Mouse (Mus musculus) monocyte, adult 5-6 weeks (primary cell): Measurements from ENCODE around the gene Mta3. TPM values are rescaled to one million over a fixed set of nuclear protein-coding genes. Genes with fewer than 3 reads are reported as not detected.
A peak's percentile ranks its signal among the peaks of the same experiment; 100 is the strongest.

ENCODE experiments used
- ATAC-seq: fragments of 153-309, 156-312 bp; replicated peaks from 2 replicates; pipeline ENCODE4 v1.8.0; 2017; ENCODE audit warnings: mild to moderate bottlenecking; ENCODE audit not compliant: low TSS enrichment, insufficient number of reproducible peaks, severe bottlenecking, poor library complexity, low FRiP score
- total RNA-seq: library from RNA; stranded (forward); fragments of 200-1000, 200-491, 200-594 nt; gene quantifications from 3 replicates; pipeline ENCODE4 v1.2.3, GENCODE M21; 2017

The Mta3 gene
- total RNA-seq, 1 experiment from 2014 or later, result 75.1 TPM

DNA sequence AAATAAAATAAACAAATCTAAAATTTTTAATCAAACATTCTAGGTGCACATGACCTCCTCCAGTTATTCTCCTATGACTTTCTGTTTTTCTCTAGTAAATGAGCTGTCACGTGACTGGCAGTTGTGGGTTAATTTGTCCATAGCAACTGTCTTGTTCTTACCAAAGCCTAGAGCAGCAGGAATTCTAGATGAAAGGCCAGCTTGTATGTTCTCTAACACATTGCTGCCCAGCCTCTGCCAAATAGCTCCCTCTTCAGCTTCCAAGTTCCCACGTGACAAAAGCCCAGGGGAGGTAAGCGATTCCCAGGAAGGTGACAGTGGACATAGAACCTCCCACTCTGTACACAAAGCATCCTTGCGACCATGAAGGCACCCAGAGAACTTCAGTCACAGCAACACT lies 128.2 kb downstream of the Mta3 start:
- ATAC-seq, result no peak

DNA sequence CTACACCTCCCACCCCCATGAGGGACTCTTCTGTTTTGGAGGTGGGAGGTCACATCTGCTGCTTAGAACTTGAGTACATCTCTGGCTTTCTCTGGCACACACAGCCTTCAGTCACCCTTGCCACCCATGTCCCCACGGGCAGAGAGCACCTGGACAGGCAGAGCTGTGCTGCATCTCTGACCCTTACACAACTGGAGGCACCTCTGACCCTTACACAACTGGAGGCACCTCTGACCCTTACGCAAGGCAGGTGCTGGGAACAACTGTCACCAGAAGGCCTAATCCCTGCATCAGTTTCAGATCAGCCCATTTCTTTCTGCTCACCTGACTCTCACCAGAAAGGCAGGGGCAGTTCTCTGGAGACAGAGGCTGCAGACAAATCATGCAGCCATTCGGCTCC lies 130.1 kb downstream of the Mta3 start:
- no peak for ATAC-seq

DNA sequence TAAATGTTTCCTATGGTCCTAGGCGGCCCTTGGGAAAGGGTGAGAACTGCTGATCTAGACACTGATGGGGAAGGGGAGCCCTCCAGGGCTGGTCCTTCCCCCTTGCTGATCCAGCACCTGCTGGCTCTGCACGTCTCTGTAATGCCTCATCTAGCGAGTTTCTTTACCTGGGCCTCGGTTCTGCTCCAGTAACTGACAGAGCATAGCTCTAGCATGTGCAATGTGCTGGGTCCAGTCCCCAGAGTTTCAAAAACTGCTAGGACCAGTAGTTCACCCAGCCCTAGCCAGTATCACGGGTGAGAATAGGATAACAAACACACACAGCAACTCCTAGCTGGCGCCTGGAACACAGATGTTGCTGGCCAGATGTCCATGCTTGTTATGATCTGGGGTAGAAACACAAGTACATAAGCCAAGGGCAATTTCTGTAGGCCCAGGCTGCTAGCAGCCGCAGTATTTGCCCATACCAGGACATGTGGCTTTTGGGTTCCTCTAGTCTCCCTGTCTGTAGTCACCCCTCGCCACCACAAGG lies 131.8 kb downstream of the Mta3 start:
- ATAC-seq, result no peak

DNA sequence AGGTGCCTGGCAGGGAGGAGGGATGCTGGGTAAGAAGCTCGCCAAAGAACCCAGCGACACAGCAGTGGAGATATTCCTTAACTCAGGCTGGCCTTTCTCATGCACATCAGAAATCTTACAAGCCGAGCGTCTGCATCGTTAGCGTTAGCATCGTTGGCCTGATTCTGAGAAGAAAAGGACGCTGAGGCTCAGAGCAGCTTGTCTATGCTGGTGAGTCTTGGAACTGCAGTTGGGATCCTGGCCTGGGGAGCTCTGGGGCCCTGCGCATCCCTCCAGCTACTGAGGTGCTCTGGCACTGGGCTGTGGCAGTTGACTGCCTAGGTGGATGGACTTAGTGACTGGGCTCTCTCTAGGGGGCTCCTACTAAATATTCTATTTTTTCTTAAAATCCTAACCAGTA lies 133.2 kb downstream of the Mta3 start:
- ATAC-seq, result no peak

DNA sequence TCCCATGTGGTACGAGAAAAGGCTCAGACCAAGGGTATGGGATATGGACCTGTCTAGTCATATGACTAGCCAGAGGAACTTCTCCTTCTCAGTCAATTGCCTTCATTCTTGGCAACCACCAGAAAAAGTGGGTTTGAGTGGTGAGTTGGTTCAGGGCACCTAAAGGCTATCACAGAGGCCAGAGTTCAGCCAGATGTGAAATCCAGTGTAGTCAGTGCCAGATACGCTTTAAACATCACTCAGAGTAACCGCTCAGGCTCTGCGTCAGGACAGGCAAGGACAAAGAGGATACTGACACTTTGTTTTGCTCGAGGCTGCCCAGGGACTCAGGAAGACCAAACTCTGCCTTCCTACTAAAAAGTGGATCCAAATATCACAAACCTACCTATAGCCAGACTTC lies 135.0 kb downstream of the Mta3 start:
- no peak for ATAC-seq

DNA sequence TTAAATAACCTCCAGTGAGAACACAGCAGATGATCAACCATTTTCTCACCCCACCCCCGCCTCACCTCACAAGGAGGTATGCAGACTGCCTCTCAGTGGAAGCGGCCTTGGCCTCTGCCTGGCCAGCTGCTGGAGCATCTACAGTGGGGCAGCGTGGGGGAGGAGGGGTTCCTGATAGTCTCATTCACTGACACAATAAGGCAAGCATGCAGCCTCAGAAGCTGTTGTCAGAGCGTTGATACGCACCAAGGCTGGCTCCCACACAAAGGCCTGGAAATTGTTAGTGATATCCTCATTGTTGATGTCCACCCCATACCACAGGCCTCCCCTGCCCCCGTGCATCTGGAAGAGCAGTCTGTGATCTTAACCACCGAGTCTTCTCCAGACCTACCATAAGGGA lies 137.8 kb downstream of the Mta3 start:
- no peak for ATAC-seq

DNA sequence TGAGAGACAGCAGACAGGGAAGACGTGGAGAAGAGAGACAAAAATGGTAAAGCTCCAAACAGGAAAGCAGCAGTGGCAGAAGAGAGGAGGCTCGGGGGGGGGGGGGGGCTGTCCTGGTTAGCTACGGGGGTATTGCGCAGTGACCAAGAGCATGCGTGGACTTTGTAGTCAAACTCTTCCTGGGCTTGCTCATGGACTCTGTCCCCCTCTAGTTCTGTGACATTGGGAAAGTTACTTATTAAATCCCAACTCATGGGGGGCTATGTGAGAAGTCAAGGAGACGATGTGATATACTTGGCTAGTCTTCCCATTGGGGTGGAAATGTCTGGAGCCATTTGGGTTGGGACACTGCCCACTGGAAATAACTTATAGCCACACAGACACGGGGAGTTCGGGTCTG lies 139.6 kb downstream of the Mta3 start:
- no peak for ATAC-seq

DNA sequence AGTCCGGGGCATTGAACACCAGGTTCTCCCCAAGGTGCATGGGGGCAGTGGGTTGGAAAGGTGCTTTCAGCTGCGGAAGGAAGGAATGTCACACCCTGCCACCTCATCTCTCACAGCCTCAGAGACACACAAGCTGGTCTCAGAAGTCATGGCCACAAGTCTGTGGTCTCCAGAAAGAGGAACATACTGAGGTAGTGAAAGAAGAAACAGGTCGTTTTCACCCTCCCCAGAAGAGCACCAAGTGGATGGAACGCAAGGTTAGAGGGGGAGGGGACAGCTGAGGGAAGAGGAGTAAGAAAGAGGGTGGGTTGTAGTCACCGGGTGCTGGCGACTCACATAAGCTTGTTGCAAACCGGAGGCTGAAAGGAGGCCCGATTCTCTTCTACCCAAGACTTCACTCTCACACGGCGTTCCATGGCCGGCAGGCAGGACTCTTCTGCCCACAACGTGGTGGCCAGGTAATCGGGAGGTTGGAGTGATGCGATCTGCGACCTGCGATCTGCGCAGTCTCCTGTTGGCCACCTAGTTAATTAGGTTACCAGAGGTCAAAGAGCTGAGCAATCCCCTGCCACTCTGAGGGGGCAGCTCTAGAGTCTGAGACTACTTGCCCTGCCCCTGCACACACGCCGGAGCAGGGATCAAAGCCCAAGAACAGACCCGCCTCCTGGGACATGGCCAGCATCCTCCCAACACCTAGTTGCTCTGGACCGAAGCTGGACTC lies 140.5 kb downstream of the Mta3 start:
- ATAC-seq, result peak; percentile 69

DNA sequence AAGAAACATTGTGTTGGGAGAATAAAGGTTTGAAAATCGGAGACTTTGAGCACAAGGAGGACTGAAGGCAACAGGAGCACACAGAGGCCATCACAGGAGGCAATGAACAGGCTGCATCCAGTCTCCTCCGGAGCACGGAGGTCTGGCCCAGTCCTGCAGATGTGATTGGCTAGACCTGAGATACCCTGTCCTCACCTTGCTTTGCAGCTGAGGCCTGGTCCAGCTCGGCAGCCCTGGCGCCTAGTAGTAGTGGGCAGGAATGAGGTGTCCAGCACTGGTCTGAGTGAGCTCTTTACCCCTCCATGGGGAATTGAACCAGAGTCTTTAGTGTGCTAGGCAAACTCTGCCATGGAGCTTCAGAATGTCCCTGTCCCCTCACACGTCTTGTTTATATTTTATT lies 141.1 kb downstream of the Mta3 start:
- no peak for ATAC-seq

DNA sequence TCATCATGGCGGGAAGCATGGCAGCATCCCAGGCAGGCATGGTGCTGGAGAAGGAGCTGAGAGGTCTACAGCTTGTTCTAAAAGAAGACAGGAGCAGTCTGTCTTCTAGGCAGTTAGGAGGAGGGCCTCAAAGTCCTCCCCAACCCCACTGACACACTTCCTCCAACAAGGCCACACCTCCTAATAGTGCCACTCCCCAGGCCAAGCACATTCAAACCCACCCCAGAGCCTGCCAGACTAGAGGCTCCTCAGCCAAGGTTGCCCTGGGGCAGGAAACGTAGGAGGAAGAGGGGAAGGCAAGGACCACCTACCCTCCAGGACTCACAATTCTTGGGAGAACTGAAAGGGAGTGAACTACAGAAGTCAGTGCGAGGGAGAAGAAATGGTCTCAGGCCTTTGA lies 141.9 kb downstream of the Mta3 start, which contains the start of gene Haao:
Gene Haao, minus strand, starts transcription at position 149 of the 400 bp plus-strand sequence.
- ATAC-seq, result 0 out of 2 replicates have a peak, but pooled peaks have one; percentile 11

DNA sequence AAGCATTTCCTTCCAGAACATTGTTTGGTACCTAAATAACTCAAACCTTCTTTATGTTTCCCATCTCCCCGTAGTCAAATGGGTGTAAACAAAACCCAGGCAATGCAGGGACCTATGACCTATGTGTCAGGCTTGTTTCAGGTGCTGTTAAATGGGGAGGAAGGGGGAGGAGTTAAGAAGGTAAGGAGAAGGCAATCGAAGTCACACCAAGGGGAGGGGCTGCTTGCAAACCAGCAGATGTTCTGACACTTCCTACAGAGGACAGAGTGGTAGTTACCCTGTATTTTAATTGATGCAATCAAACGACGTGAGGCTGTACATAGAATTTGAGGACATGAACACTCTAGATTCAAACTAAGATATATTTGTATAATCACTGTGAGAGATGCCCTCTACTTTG lies 142.5 kb downstream of the Mta3 start:
- ATAC-seq, result no peak

DNA sequence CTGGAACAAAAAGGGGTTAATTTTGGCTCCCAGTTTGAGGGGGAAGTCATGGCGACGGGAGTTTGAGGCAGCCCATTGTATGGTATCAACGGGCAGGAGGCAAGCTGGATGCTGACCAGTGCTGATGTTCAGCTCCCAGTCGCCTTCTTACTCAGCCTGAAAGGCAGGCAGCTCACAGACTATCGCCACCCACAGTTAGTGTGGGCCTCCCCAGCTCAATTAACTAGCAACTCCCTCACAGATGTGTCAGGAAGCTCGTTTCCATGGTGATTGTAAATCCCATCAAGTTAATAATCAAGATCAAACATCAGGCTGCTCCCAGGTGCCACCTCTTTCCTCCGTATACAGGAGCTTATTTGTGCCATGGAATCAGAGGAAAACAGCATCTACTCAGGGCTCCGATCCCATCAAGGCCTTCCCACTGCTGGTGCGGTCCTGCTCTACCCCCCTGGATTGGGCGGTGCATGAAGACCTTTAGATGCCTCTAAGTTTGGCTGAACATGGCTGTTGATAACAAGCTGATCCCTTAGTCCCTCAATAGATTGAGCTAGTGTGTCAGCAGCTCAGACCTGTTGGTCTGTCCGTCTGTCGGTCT lies 143.2 kb downstream of the Mta3 start:
- ATAC-seq, result no peak

DNA sequence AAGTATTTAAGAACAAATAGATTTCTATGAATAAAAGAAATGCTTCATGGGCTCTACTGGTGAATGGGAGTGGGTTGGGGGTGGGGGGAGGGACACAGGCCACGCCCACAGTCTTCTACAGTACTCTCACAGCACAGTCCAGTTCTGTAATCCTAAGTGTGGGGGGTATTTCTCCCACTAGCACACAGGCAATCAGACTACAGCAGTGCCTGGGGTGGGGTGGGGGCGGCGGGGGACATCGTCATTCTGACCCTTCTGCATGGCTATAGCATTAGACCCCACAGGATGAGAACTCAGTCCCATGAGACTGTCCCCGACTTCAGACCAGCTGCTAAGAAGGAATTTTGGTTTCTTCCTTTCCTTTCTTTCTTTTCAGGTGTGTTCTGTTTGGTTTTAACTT lies 143.8 kb downstream of the Mta3 start:
- ATAC-seq, result no peak

DNA sequence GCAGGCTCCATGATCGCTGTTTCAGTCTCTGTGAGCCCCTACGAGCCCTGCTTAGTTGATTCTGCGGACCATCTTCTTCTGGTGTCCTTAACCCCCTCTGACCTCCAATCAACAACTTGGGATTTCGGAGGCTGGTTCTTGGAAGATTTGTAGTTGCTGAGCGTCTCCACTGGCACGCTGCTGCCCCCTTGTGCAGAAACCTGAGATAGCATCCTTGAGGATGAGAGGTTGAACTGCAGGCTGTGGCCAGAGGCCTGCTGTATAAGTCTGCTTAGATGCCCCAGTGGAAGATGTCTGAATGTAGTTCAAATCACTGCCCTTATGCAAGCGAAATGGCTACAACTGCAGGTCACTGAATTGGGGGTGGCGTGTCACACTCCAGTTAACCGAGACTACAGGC lies 144.5 kb downstream of the Mta3 start:
- peak; percentile 28; the same call in 1 of the 2 replicates for ATAC-seq

DNA sequence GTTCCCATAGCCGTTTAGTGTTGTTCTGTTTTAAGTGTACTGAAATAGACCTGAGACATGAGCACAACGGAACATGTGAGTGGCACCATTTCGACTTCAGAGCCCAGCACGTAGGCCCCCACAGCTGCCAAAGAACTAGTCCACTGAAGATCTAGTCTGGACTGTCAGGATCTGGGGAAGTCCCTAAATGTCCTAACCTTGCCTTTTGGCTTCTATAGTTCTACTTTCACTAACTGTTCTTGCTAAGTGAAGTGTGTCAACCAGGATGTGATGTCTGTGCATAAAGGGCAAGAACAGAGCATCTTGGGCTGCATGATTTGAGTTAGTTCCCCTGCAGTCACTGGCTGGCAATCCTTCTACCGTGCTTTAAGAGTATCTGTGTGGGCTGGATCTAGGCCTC lies 144.9 kb downstream of the Mta3 start:
- ATAC-seq, result peak; percentile 15; the same call in 1 of the 2 replicates

DNA sequence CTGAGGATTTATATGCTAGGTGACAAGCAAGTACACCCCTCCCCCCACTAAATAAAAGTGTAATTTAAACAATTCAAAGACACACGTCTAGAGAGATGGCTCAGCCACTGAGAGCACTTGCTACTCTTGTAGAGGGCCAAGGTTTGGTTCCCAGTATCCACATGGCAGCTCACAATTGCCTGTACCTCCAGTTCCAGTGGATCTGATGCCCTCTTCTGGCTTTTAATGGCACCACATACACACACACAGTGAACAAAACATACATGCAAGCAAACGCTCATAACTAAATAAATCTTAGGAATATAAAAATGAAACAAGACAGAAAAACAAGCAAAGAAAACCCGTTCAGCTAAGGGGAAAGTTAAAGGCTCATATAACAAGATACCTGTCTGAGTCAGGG lies 147.9 kb downstream of the Mta3 start:
- no peak for ATAC-seq

DNA sequence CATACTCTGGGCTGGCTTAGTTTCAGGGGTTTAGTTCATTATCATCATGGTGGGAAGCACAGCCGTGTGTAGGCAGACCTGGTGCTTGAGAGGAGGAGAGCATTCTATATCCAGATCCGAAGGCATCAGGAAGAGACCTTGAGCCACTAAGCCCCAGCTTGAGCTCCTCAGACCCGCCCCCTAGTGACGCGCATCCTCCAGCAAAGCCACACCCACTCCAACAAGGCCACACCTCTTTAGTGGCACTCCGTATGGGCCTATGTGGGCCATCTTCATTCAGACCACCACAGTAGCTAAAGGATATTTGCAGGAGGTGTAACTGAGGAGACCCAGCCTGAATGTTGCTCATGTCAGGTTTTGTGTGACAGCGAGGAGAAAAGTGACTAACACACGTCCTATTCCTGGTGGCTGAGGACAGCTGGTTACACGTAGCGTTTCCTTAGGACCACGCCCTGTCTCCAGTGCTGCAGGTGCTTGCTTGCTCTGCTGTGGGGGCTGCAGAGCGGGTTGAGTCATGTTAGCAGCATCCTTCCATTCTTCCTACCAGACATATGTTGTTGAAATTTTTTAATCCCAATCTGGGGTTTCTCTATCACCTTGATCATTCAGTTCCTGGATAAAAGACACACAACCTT lies 148.4 kb downstream of the Mta3 start:
- ATAC-seq, result peak; percentile 44

DNA sequence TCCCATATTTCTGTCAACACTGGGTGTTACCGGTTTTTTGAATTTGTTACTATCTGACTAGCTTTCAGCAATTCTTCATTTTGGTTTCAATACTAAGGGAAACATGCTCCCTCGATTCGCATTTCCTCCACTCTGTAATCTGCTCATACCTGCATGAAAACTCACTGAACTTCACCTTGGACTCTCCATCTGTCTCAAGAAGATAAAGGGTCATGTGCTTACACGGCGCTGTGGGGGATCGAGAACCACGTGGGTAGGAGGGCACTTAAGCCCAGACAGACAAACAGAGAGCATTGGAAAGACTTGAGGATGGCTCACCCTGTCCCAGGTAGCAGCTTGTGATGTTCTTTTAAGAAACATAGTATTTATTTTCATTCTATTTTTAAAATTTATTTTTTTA lies 152.4 kb downstream of the Mta3 start:
- ATAC-seq, result no peak

DNA sequence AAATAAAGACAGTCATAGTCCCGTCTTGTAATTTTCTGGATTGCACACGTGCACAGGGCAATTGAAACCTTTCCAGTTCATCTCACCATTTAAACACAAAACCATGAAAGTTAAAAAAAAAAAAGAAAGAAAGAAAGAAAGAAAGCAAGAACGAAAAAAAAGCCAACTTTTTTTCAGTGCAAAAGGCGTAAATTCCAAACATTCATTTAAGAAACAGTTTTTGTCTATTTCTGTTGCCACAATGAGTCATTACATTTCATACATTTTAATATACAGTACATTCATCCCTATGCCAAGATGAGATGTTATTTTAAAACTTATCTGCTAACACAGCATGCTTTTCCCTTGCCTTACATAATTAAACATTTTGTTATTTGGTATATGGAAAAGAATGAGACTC lies 153.7 kb downstream of the Mta3 start:
- ATAC-seq, result no peak

DNA sequence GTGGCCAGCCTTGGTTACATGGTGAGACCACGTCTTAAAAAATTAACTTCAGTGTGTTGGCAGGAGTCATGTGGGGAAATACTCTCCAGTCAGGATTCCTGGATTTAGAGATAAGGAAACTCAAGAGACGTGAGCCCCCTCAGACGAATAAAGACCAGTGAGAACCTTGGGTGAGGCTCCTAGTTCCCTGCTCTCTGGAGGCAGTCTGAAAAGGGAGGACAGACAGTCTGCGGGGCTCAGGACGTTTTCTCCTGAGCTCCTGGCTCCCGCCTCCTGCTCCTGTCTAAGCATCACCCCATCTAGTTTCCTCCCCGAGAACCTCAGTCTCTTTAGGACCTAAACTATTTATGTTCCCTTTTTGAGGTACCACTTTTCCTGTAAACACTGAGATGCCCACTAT lies 154.3 kb downstream of the Mta3 start:
- ATAC-seq, result no peak
